Mouse (Mus musculus) bone marrow macrophage, adult 2 months (primary cell): ENCODE data around the gene Klf6.

Experiments
- CTCF ChIP-seq: IDR thresholded peaks from 2 replicates; pipeline ENCODE4 v1.5.1; 2012; ENCODE audit warnings: low read depth, mild to moderate bottlenecking, low read length, moderate library complexity
- POLR2A ChIP-seq: IDR thresholded peaks from 2 replicates; pipeline ENCODE4 v1.6.1; 2012; ENCODE audit warnings: mild to moderate bottlenecking, low read depth, low read length, borderline replicate concordance

DNA sequence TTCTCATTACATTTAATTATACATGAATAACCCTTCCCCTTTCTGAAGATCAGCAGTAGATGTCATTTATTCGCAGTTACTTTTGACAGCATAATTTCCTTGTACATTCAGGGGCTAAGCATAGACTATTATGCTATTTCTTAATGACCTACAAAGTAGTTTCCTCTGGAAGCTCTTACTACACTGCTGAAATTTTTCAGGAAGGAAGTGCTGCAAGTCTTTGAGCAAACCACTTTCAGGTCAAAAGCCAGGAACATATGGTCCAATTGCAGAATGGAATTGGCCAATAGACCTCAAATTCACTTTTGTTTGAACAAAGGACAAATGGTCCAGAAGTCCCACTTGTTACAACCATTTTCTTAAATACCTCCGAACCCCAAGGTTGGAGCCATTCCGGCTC lies 14.2 kb downstream of the Klf6 start:
- no peak for TF ChIP-seq POLR2A
- TF ChIP-seq CTCF = no peak
